Mouse (Mus musculus) embryonic fibroblast, embryonic 13.5 days (primary cell): ENCODE measurements around the gene Dnm3. TPM values are rescaled to one million over a fixed set of nuclear protein-coding genes. Genes with fewer than 3 reads are reported as not detected.

Source experiments
- H3K27ac ChIP-seq: 2 replicates; pipeline ENCODE4 v1.5.1; 2012; ENCODE audit warnings: low read length, control low read depth, inconsistent platforms; ENCODE audit not compliant: insufficient read depth
- H3K4me1 ChIP-seq: 2 replicates; pipeline ENCODE4 v1.6.1; 2011; ENCODE audit warnings: low read length; ENCODE audit not compliant: control insufficient read depth, insufficient read depth
- H3K4me3 ChIP-seq: 2 replicates; pipeline ENCODE4 v1.5.1; 2011; ENCODE audit warnings: mild to moderate bottlenecking, control low read depth, low read length; ENCODE audit not compliant: insufficient read depth
- CTCF ChIP-seq: IDR thresholded peaks from 2 replicates; pipeline ENCODE4 v1.5.1; 2011; ENCODE audit warnings: mild to moderate bottlenecking, control low read depth, low read length, moderate library complexity, borderline replicate concordance; ENCODE audit not compliant: insufficient read depth
- POLR2A ChIP-seq: IDR thresholded peaks from 2 replicates; pipeline ENCODE4 v1.6.1; 2011; ENCODE audit warnings: low read depth, mild to moderate bottlenecking, control low read depth, low read length, moderate library complexity
- polyA plus RNA-seq: library from polyadenylated mRNA; stranded (reverse); fragments of >200 nt; gene quantifications from 2 replicates; pipeline ENCODE4 v1.2.4, GENCODE M21; 2011; ENCODE audit warnings: low read depth; ENCODE audit not compliant: missing spikeins, insufficient read length

Gene Dnm3
- polyA plus RNA-seq, 1 experiment, result 11.7 TPM

- TF ChIP-seq CTCF, result no peak
- TF ChIP-seq POLR2A, result peak; percentile 46
- H3K4me3 ChIP-seq, result no peak overlapping the region
- peaks cover 23% of the 10 kb centered on the region for H3K4me1 ChIP-seq
- H3K27ac ChIP-seq, result peak overlapping the region; percentile 99
These were observed 439.4 kb downstream of the Dnm3 start for GRCm38 (mm10) chr1:162038431-162038830.

- H3K4me1 ChIP-seq, result peaks cover 22% of the 10 kb centered on the region
- H3K4me3 ChIP-seq, result no peak overlapping the region
- H3K27ac ChIP-seq, result peak overlapping the region; percentile 99
- TF ChIP-seq POLR2A (peak; percentile 25; the same call in 1 of the 2 replicates), CTCF (no peak)
These were observed 439.8 kb downstream of the Dnm3 start for GRCm38 (mm10) chr1:162037968-162038421.

GRCm38 (mm10) chr1:162037185-162037765, 440.6 kb downstream of the Dnm3 start:
- H3K27ac ChIP-seq, result peak overlapping the region; percentile 99
- TF ChIP-seq CTCF (no peak), POLR2A (no peak; the same call in 1 of the 2 replicates)
- H3K4me1 ChIP-seq, result peaks cover 20% of the 10 kb centered on the region
- H3K4me3 ChIP-seq, result no peak overlapping the region

- H3K27ac ChIP-seq, result peak overlapping the region; percentile 99
- peaks cover 20% of the 10 kb centered on the region for H3K4me1 ChIP-seq
- no peak overlapping the region for H3K4me3 ChIP-seq
- no peak for TF ChIP-seq CTCF
- TF ChIP-seq POLR2A, result no peak; the same call in 1 of the 2 replicates
These were observed 441.4 kb downstream of the Dnm3 start for GRCm38 (mm10) chr1:162036461-162036835.

GRCm38 (mm10) chr1:162035800-162036460, 441.9 kb downstream of the Dnm3 start:
- H3K4me3 ChIP-seq, result no peak overlapping the region
- TF ChIP-seq CTCF (no peak), POLR2A (0 out of 2 replicates have a peak, but pooled peaks have one; percentile 22)
- peaks cover 16% of the 10 kb centered on the region for H3K4me1 ChIP-seq
- peak overlapping the region; percentile 99 for H3K27ac ChIP-seq

GRCm38 (mm10) chr1:162023681-162024270, 454.1 kb downstream of the Dnm3 start:
- TF ChIP-seq CTCF (no peak), POLR2A (no peak; the same call in 1 of the 2 replicates)
- peaks cover 13% of the 10 kb centered on the region for H3K4me1 ChIP-seq
- H3K4me3 ChIP-seq, result no peak overlapping the region
- peak overlapping the region; percentile 100 for H3K27ac ChIP-seq

GRCm38 (mm10) chr1:162020766-162021165, 457.1 kb downstream of the Dnm3 start:
- H3K4me1 ChIP-seq, result peaks cover 29% of the 10 kb centered on the region
- peak overlapping the region; percentile 100 for H3K27ac ChIP-seq

GRCm38 (mm10) chr1:162020303-162020731, 457.5 kb downstream of the Dnm3 start:
- Histone ChIP-seq H3K4me1 (peaks cover 32% of the 10 kb centered on the region), H3K4me3 (no peak overlapping the region), H3K27ac (peak overlapping the region; percentile 100)
- TF ChIP-seq POLR2A, result peak; percentile 29; the same call in 1 of the 2 replicates
- TF ChIP-seq CTCF, result no peak

More at GRCm38 (mm10) chr1:162020766-162021165, 457.1 kb downstream of the Dnm3 start:
- TF ChIP-seq CTCF (no peak), POLR2A (no peak)
- no peak overlapping the region for H3K4me3 ChIP-seq

- Histone ChIP-seq H3K27ac (peak overlapping the region; percentile 100), H3K4me3 (no peak overlapping the region), H3K4me1 (peaks cover 39% of the 10 kb centered on the region)
- TF ChIP-seq POLR2A, result no peak
These were observed 459.2 kb downstream of the Dnm3 start for GRCm38 (mm10) chr1:162018601-162018977.

- no peak for TF ChIP-seq POLR2A
- TF ChIP-seq CTCF, result no peak
- Histone ChIP-seq H3K4me3 (no peak overlapping the region), H3K4me1 (peaks cover 43% of the 10 kb centered on the region), H3K27ac (peak overlapping the region; percentile 100)
These were observed 459.7 kb downstream of the Dnm3 start for GRCm38 (mm10) chr1:162017975-162018600.
